In the genomic region with DNA sequence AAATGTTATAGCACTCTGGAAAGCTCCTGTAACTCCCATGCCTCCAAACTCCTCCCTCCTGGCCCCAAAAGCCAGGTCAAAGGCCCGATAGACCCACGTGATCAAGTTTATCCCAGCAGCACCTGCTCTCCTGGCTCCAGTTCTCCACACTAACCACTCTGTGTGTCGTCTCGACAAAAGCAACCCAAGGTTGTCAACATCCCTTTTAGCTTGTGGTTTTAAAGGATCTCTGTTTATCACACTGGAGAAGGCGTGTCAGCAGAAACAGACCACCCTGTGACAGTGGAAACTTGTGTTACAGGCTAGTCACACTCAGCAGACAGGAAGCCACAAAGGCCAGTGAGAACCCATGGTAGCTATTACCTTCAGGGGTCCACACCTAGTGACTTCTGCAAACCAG, we compare ENCODE assay signal across 10 mouse cellular contexts.
DNase-seq lines count a peak whose midpoint lies in the region; ATAC-seq and TF ChIP-seq lines count a peak whose summit lies in the region.
"Had no signal": no experiment of that assay in that cellular context is flagged by ENCODE, and none has a peak within 500 bp of the region (broad histone marks: within the 10 kb centered on the region; RNA-seq: fewer than 3 reads in every experiment).

No protein-coding gene starts in this region.

- no peak for TF ChIP-seq EP300 in liver, postnatal 0 days (IDR thresholded peaks at IDR 0.05; ENCODE audit: low read depth)

- peaks cover 1% of the 10 kb centered on the region; the same call in 1 of the 2 replicates for H3K4me1 ChIP-seq in liver, adult 2 months (ENCODE audit: control insufficient read depth, insufficient read depth, low read length)
- H3K4me1 ChIP-seq in liver, postnatal 0 days (ENCODE audit: insufficient read depth): no peaks in the 10 kb centered on the region
- H3K4me1 ChIP-seq: stomach, embryonic 15.5 days had no signal

- H3K4me3 ChIP-seq in liver, adult 2 months (ENCODE audit: insufficient read depth, low read depth, low read length): no peak overlapping the region
- no peak overlapping the region for H3K4me3 ChIP-seq in liver, postnatal 0 days (ENCODE audit: low read depth, low read length)
- H3K4me3 ChIP-seq: heart, embryonic 10.5 days; stomach, embryonic 15.5 days had no signal

- ATAC-seq in liver, postnatal 0 days: 0 out of 2 replicates have a peak, but pooled peaks have one; percentile 31

- TF ChIP-seq POLR2A in liver, adult 2 months (IDR thresholded peaks at IDR 0.05; ENCODE audit: extremely low read depth, insufficient read depth, low read length): no peak

- no peaks in the 10 kb centered on the region for H3K27me3 ChIP-seq in liver, adult 2 months (ENCODE audit: control insufficient read depth, insufficient read depth, low read length)
- no peaks in the 10 kb centered on the region for H3K27me3 ChIP-seq in liver, postnatal 0 days (ENCODE audit: insufficient read depth, low read length)
- H3K27me3 ChIP-seq: stomach, embryonic 15.5 days had no signal

- no peak overlapping the region for H3K27ac ChIP-seq in liver, adult 2 months (replicated peaks; ENCODE audit: insufficient read depth, low read depth, low read length)
- no peak overlapping the region for H3K27ac ChIP-seq in liver, postnatal 0 days (ENCODE audit: low read depth)
- H3K27ac ChIP-seq: heart, embryonic 10.5 days; stomach, embryonic 15.5 days had no signal

- WGBS in liver, adult 2 months: 29% methylated on average over 5 of the region's 5 CpGs
- WGBS in liver, postnatal 0 days (ENCODE audit: insufficient replicate concordance): 23% methylated on average over 5 of the region's 5 CpGs

- no peak overlapping the region for H3K4me2 ChIP-seq in liver, postnatal 0 days (ENCODE audit: low read depth, low read length)
- H3K4me2 ChIP-seq: stomach, embryonic 15.5 days had no signal

- no peaks in the 10 kb centered on the region; the same call in 1 of the 2 replicates for H3K79me2 ChIP-seq in liver, adult 2 months (ENCODE audit: control insufficient read depth, insufficient read depth, low read length)

- peak; percentile 79 for DNase-seq in liver, adult 2 months (ENCODE audit: extremely low read depth, low read depth, low spot score)
- no peak for DNase-seq in liver
- DNase-seq in c-Kit-positive CD71-positive TER-119-negative erythroid progenitor cells, embryonic 14.5 days (ENCODE audit: low read depth): peak; percentile 16
- no peak for DNase-seq in liver, postnatal 0 days
- DNase-seq in thymus, postnatal 25 days: peak; percentile 27
- no peak for DNase-seq in Muller cell, postnatal 12 days (ENCODE audit: inconsistent ontology term)
- DNase-seq in frontal cortex, postnatal 14 days (ENCODE audit: low spot score in 2 of 2): no peak
- DNase-seq: kidney, adult 18-20 months had no signal

- H3K36me3 ChIP-seq in liver, adult 2 months (ENCODE audit: control insufficient read depth, insufficient read depth, low read length): no peaks in the 10 kb centered on the region
- H3K36me3 ChIP-seq in liver, postnatal 0 days (replicated peaks; ENCODE audit: insufficient read depth, low read length): no peaks in the 10 kb centered on the region
- H3K36me3 ChIP-seq: heart, embryonic 10.5 days; stomach, embryonic 15.5 days had no signal

- H3K9me3 ChIP-seq in liver, postnatal 0 days (ENCODE audit: low read length): no peaks in the 10 kb centered on the region
- H3K9me3 ChIP-seq: heart, embryonic 10.5 days; stomach, embryonic 15.5 days had no signal

- TF ChIP-seq CTCF in liver, adult 2 months (IDR thresholded peaks at IDR 0.05; ENCODE audit: low read depth, low read length): no peak
- TF ChIP-seq CTCF in liver, postnatal 0 days (IDR thresholded peaks at IDR 0.05; ENCODE audit: low read depth): no peak

- no peak overlapping the region for H3K9ac ChIP-seq in liver, adult 2 months (ENCODE audit: low read depth, low read length)
- no peak overlapping the region for H3K9ac ChIP-seq in liver, postnatal 0 days (replicated peaks)
- H3K9ac ChIP-seq: stomach, embryonic 15.5 days had no signal

Comparison
In these comparisons a context has a peak if more than half of its experiments do, and no peak if none do; other contexts are left out.
1. DNase-seq: peak in liver, adult 2 months (single experiment), c-Kit-positive CD71-positive TER-119-negative erythroid progenitor cells, embryonic 14.5 days (single experiment) and thymus, postnatal 25 days (single experiment); none in liver (single experiment), liver, postnatal 0 days (single experiment), Muller cell, postnatal 12 days (single experiment) and frontal cortex, postnatal 14 days (0 of 2).